Mouse (Mus musculus): ENCODE data around the gene Gpr139. TPM values are rescaled to one million over a fixed set of nuclear protein-coding genes. Genes with fewer than 3 reads are reported as not detected.

Gene Gpr139
- polyA plus RNA-seq, 1 experiment from 2014 or later: 0.04 TPM

Other genes starting within 250 kb of the Gpr139 start
- 5.3 and 6.7 TPM in 2 replicates for gene Gprc5b, start 189.4 kb downstream of the Gpr139 start, polyA plus RNA-seq (2015; fragmentation: Nextera tagmentation; extraction: Ambion mirVana)